Mouse (Mus musculus) heart, adult 2 months (tissue): ENCODE measurements around the gene Dnajc5. TPM values are rescaled to one million over a fixed set of nuclear protein-coding genes. Genes with fewer than 3 reads are reported as not detected.

Source experiments
- DNase-seq, 2 experiments: peaks; one replicate each; pipeline ENCODE4 v3.0.0; 2021
- H3K27ac ChIP-seq: fragments of 200-600 bp; 2 replicates; pipeline ENCODE4 v1.8.1; 2022
- H3K27me3 ChIP-seq: fragments of 200-500 bp; 2 replicates; pipeline ENCODE4 v1.6.1; 2012; ENCODE audit warnings: mild to moderate bottlenecking, low read length, inconsistent platforms, mixed read lengths; ENCODE audit not compliant: control insufficient read depth, insufficient read depth
- H3K36me3 ChIP-seq: fragments of 200-500 bp; 2 replicates; pipeline ENCODE4 v1.6.1; 2012; ENCODE audit warnings: low read length, inconsistent platforms; ENCODE audit not compliant: control insufficient read depth, insufficient read depth
- H3K4me1 ChIP-seq: fragments of 200-500 bp; 2 replicates; pipeline ENCODE4 v1.6.1; 2011; ENCODE audit warnings: low read length; ENCODE audit not compliant: control insufficient read depth, insufficient read depth
- H3K4me3 ChIP-seq: fragments of 200-600 bp; 2 replicates; pipeline ENCODE4 v1.8.1; 2022
- H3K79me2 ChIP-seq: fragments of 200-500 bp; replicated peaks from 2 replicates; pipeline ENCODE4 v1.6.1; 2012; ENCODE audit warnings: mild to moderate bottlenecking, inconsistent platforms, low read length, moderate library complexity, mixed read lengths; ENCODE audit not compliant: control insufficient read depth, insufficient read depth
- H3K9ac ChIP-seq: fragments of 200-500 bp; 2 replicates; pipeline ENCODE4 v1.6.1; 2012; ENCODE audit warnings: low read depth, mild to moderate bottlenecking, control low read depth, inconsistent platforms, low read length, mixed read lengths
- CTCF ChIP-seq: fragments of 200-600 bp; IDR thresholded peaks from 2 replicates; pipeline ENCODE4 v1.8.1; 2022; ENCODE audit warnings: antibody characterized with exemption, mild to moderate bottlenecking, moderate library complexity
- EP300 ChIP-seq: fragments of 200-500 bp; IDR thresholded peaks from 2 replicates; pipeline ENCODE4 v1.6.1; 2011; ENCODE audit warnings: low read depth, low read length, control low read depth; ENCODE audit not compliant: insufficient read depth
- POLR2A ChIP-seq: fragments of 200-500 bp; IDR thresholded peaks from 2 replicates; pipeline ENCODE4 v1.6.1; 2011; ENCODE audit warnings: mild to moderate bottlenecking, low read depth, low read length, control low read depth; ENCODE audit not compliant: insufficient read depth
- WGBS: fragments of 180-500 bp; shearing (Covaris S2); methylation state at CpG from one replicate; pipeline ENCODE4 v1.1.7; 2018; 5-methylcytosine and 5-hydroxymethylcytosine counted together
- intact Hi-C: fragments of 180-260 bp; cut with DNase I; formaldehyde crosslinking; loops from one replicate; pipeline ENCODE4 v1.15.1; 2025
- polyA plus RNA-seq: library from polyadenylated mRNA; depleted of rRNA; stranded (reverse); fragments of >200 nt; gene quantifications from 2 replicates; pipeline ENCODE4 v1.2.3, GENCODE M21; 2012
- total RNA-seq, 2 experiments: library from RNA; stranded (reverse); gene quantifications; 2 replicates each; pipeline ENCODE4 v1.2.3; 2021

Dnajc5 gene
- total and polyA plus RNA-seq, 3 experiments, result 43.4 to 71.5 (median 62.3) TPM

DNA sequence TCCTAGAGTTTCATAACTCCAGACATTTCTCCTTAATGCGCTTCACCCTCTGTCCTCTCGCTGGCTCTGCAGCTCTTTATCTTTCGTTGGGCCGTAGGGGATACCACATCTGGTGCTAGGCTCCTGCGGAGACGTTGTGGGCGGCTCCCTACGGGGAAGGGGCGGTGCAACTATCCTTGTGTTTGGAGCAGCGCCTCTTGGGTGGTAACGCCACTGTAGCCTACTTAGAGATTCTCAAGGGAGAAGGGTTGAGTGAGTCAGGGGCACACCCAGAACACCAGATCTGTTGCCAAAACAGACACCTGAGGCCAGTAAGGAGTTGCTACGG, 22.8 kb upstream of the Dnajc5 start:
- Histone ChIP-seq H3K4me1 (peaks cover 3% of the 10 kb centered on the region), H3K36me3 (no peaks in the 10 kb centered on the region), H3K4me3 (peak overlapping the region; percentile 62), H3K9ac (peak overlapping the region; percentile 86), H3K27ac (peak overlapping the region; percentile 94), H3K79me2 (no peaks in the 10 kb centered on the region), H3K27me3 (no peaks in the 10 kb centered on the region)
- intact Hi-C loops, result loop anchor here (1.0 to 2.0 kb wide), 3 partner anchors 21 to 86 kb away; partner anchors contain the start of gene Zbtb46
- WGBS, result under 1% methylated on average over 12 of the region's 12 CpGs
- TF ChIP-seq POLR2A (no peak), EP300 (no peak), CTCF (no peak)
- DNase-seq, result peak; percentile 80 to 83

DNA sequence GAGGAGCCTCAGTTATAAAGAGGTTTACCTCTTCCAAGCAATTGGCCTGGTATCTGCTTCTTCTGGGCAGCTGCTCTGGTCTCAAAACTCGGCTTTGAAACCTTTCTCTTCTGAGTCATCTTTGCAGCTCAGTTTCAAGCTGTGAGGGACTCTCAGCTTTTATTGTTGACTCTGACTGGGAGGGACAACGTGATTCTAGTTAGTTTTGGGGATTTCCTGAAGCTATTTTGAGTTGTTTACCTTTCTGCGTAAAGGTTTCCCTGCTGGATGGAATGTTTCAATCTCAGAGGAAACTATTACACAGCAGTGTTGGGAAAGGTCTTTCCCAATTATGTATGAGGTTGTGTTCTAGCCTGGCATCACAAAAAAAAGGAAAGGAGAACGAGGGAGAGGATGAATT, 21.6 kb upstream of the Dnajc5 start:
- no peak for TF ChIP-seq EP300
- no peak for TF ChIP-seq POLR2A
- TF ChIP-seq CTCF, result no peak
- no peaks in the 10 kb centered on the region for H3K79me2 ChIP-seq
- H3K4me3 ChIP-seq, result no peak overlapping the region
- no peak overlapping the region for H3K27ac ChIP-seq
- H3K36me3 ChIP-seq, result peaks cover 3% of the 10 kb centered on the region; the same call in 1 of the 2 replicates
- no peaks in the 10 kb centered on the region for H3K27me3 ChIP-seq
- no peak overlapping the region for H3K9ac ChIP-seq
- DNase-seq, result no peak
- intact Hi-C loops, result no loop called here
- 47% methylated on average over 4 of the region's 4 CpGs for WGBS
- H3K4me1 ChIP-seq, result peaks cover 3% of the 10 kb centered on the region

DNA sequence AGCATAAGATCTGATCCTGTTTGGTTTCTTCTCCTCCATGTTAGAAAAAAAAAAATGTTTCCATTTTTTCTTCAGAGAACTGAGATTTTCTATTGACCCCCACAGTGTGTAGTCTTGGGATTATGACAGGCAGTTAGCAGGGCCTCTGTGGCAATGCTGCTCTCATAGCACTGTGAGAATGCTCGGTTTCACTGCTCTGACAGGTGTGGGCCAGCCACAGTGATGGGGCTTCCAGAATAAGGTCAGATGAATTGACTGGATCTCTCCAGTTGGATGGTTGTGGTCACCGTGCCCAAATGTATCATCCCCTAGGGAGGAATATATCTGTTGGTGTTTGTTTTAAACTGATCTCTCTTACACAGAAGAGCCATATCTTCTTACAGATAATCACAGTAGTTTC, 11.1 kb upstream of the Dnajc5 start:
- DNase-seq, result no peak
- Histone ChIP-seq H3K4me1 (no peaks in the 10 kb centered on the region), H3K27ac (no peak overlapping the region), H3K27me3 (no peaks in the 10 kb centered on the region), H3K36me3 (peaks cover 3% of the 10 kb centered on the region; the same call in 1 of the 2 replicates), H3K79me2 (peaks cover 2% of the 10 kb centered on the region; the same call in 1 of the 2 replicates), H3K4me3 (no peak overlapping the region), H3K9ac (no peak overlapping the region)
- WGBS, result 84% methylated on average over 2 of the region's 2 CpGs
- no peak for TF ChIP-seq POLR2A
- no peak for TF ChIP-seq EP300
- intact Hi-C loops, result no loop called here

GRCm38 (mm10) chr2:181511231-181511630, 9.1 kb upstream of the Dnajc5 start:
- intact Hi-C loops, result no loop called here
- H3K79me2 ChIP-seq, result peaks cover 2% of the 10 kb centered on the region; the same call in 1 of the 2 replicates
- TF ChIP-seq EP300 (no peak), CTCF (no peak), POLR2A (no peak)
- H3K27me3 ChIP-seq, result no peaks in the 10 kb centered on the region
- H3K9ac ChIP-seq, result no peak overlapping the region
- no peaks in the 10 kb centered on the region for H3K4me1 ChIP-seq
- H3K27ac ChIP-seq, result no peak overlapping the region
- 93% methylated on average over 8 of the region's 8 CpGs for WGBS
- H3K4me3 ChIP-seq, result no peak overlapping the region
- H3K36me3 ChIP-seq, result peaks cover 7% of the 10 kb centered on the region
- no peak for DNase-seq

DNA sequence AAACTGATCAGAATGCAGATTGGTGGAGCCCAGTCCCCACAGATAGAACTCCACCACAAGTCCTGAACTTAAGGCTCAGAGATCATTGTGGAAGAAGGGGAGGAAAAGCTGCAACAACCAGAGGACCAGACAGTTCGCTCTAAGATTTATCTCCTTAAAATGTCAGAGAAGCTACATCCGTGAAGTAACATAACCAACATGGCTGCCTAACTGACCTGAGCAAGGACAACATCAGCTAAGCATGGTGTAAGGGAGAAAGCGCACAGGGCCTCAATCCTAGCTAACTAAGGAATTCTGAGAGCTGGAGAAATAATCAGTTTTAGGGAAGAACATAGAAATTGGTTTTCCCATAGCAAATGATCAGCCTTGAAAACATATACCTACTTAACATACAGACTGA, 1.1 kb upstream of the Dnajc5 start:
- intact Hi-C loops, result loop anchor here (2.0 kb wide), 2 partner anchors 22 to 60 kb away; partner anchors contain the start of genes Tpd52l2 and Zbtb46
- Histone ChIP-seq H3K27ac (peak overlapping the region; percentile 88), H3K27me3 (no peaks in the 10 kb centered on the region), H3K4me3 (peak overlapping the region; percentile 96), H3K4me1 (peaks cover 6% of the 10 kb centered on the region), H3K79me2 (peaks cover 6% of the 10 kb centered on the region), H3K36me3 (peaks cover 22% of the 10 kb centered on the region), H3K9ac (no peak overlapping the region)
- TF ChIP-seq POLR2A (no peak), EP300 (no peak), CTCF (no peak)
- WGBS, result 64% methylated on average over 3 of the region's 3 CpGs
- DNase-seq, result no peak

- intact Hi-C loops, result loop anchor here (2.0 to 5.0 kb wide), 2 partner anchors 16 to 161 kb away; partner anchors contain the start of gene Tcea2
- WGBS, result under 1% methylated on average over 17 of the region's 17 CpGs
- Histone ChIP-seq H3K4me1 (peaks cover 10% of the 10 kb centered on the region), H3K9ac (peak overlapping the region; percentile 97), H3K79me2 (peaks cover 10% of the 10 kb centered on the region), H3K27ac (peak overlapping the region; percentile 88), H3K36me3 (peaks cover 25% of the 10 kb centered on the region), H3K27me3 (no peaks in the 10 kb centered on the region), H3K4me3 (peak overlapping the region; percentile 96)
- TF ChIP-seq POLR2A (no peak), EP300 (no peak), CTCF (no peak)
- no peak for DNase-seq
Observed at GRCm38 (mm10) chr2:181520936-181521227, 597 bp downstream of the Dnajc5 start.
